In genomic region chr11:6625478-6626387, GRCm38 (mm10) we compare ENCODE assay signal across 8 mouse cellular contexts. TPM values are rescaled to one million over a fixed set of nuclear protein-coding genes. Genes with fewer than 3 reads are reported as not detected.
A peak's percentile ranks its signal among the peaks of the same experiment; 100 is the strongest.
DNase-seq lines count a peak whose midpoint lies in the region; ATAC-seq lines count a peak whose summit lies in the region.

TSS of gene Tbrg4 (minus strand) at chr11:6626067.

- DNase-seq in adrenal gland, adult (ENCODE audit: inconsistent age in 2 of 2, low spot score in 1 of 2): peak; percentile 95 to 98
- DNase-seq in embryo, embryonic 10.5 days (ENCODE audit: low spot score): peak; percentile 96
- DNase-seq in gastrocnemius, postnatal 14 days: peak; percentile 93
- DNase-seq in left cerebral cortex, postnatal 10 days (ENCODE audit: extremely low spot score in 1 of 2, low spot score in 2 of 2): peak; percentile 89 to 96
- peak; percentile 94 for DNase-seq in right cerebral cortex, postnatal 25 days
- peak; percentile 91 to 92 for DNase-seq in urinary bladder, postnatal 4 days (ENCODE audit: low spot score in 2 of 2)

- intact Hi-C loops in gastrocnemius, postnatal 14 days (cut with DNase I; ENCODE audit: low total_unique reads): no loop called here
- intact Hi-C loops in left cerebral cortex, postnatal 10 days (cut with DNase I): no loop called here

- peak; percentile 84 for ATAC-seq in inflammation-experienced regulatory T-cells, adult 6 months
- peak; percentile 83 for ATAC-seq in megakaryocyte-erythroid progenitor cell, adult 5-6 weeks (replicated peaks; ENCODE audit: low FRiP score, low TSS enrichment, poor library complexity, severe bottlenecking)

RNA-seq across cellular contexts. Expression of gene Tbrg4, which starts in this region (rescaled TPM):
- total RNA-seq in gastrocnemius, postnatal 14 days (2021): 10 to 100 TPM; 63.5 to 64.6 TPM
- 10 to 100 TPM; 29.0 to 32.2 (median 31.4) TPM for polyA plus RNA-seq in inflammation-experienced regulatory T-cells, adult 6 months (2017; shearing (Covaris generic))
- 10 to 100 TPM; 48.5 to 55.3 TPM for total RNA-seq in left cerebral cortex, postnatal 10 days (2021)
- 113 and 130 TPM in 2 replicates for total RNA-seq in megakaryocyte-erythroid progenitor cell, adult 5-6 weeks (2014; fragmentation: Nextera tagmentation)
- 27.5 and 51.5 TPM in 2 replicates for total RNA-seq in megakaryocyte-erythroid progenitor cell, adult 5-6 weeks (2017)

Comparison
In these comparisons a context has a peak if more than half of its experiments do, and no peak if none do; other contexts are left out.
1. Peak in every context shown above with its lines: DNase-seq and ATAC-seq.